Mouse (Mus musculus): ENCODE measurements at regions not wholly inside any gene's neighbourhood (a gene's known extent, or its start where the extent isn't known, plus 50 kb on each side); places are given as distances from the start of the nearest gene placed in this dataset.
A peak's percentile ranks its signal among the peaks of the same experiment; 100 is the strongest.

DNA sequence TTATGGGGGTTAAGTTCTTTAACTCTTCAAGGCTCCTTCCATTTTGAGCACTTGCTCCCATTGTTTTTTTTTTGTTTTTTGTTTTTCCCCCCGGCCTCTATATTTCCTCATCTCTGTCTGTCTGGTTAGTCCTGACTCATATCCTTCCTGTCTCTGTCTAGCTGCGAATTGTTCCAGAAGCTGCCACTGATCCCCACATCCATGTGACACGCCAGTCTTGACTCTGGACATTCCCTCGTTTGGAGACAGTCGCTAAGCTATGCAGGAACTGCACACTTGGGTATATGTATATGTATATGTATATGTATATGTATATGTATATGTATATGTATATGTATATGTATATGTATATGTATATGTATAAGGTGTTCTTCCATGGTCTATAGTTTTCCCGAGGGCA is 177.4 kb upstream of the Fn1 start:
- no peak for DNase-seq (ENCODE audit: low spot score)

DNA sequence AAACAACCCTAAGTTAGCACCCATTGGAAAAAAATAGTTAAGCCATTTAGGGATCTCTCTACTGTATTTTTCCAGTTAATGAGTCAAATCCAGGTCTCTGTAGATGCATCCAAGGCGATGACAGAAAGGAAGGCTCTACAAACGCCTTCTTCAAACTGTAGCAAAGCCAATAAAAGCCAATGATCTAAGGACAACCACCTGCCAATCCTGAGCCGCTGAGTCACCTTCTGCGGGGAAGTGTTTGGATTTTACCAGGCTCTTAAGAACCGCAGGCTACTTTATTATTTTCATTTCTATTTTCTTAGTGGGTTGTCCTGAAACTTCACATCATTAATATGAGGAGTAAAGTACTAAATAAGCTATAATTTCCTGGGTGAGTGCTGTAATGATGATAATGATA is 171.4 kb upstream of the Fn1 start:
- no peak for DNase-seq (ENCODE audit: low spot score)

DNA sequence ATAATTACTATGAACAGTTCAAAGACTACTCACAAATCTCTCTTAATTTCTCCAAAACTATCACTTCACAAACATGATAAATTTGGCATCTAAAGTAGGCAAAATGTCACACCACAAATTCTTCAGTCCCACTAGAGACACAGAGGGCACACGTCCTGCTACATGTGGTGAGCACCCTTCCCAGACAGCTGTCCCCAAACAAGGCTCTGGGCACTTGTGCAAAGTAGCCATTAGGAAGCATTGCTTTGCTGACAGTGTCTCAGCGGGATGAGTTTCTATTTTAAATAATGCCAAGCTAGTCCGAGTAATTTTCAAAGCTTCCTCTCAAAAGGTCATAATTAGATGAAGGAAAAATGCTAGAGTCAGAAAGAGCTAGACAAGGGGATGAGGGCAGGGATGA is 169.1 kb upstream of the Fn1 start:
- no peak for DNase-seq (ENCODE audit: low spot score)

DNA sequence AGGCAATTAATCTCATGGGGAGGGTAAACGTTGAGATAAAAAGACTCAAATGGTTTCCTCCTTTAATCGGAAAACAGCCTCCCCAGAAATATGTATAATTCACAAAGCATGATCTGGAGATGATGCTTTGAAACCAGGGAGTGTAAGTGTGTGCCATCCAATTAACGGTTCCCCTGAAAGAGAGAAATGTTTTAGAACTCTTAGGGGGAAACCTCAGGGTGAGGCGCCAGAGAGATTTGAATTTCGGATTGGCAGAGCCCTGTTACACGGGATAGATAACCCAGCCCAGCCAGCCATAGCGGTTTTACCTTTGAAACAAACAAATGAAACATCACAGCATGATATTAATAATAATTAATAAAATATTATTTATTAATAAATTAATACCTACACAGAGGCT is 168.1 kb upstream of the Fn1 start:
- no peak for DNase-seq (ENCODE audit: low spot score)

DNA sequence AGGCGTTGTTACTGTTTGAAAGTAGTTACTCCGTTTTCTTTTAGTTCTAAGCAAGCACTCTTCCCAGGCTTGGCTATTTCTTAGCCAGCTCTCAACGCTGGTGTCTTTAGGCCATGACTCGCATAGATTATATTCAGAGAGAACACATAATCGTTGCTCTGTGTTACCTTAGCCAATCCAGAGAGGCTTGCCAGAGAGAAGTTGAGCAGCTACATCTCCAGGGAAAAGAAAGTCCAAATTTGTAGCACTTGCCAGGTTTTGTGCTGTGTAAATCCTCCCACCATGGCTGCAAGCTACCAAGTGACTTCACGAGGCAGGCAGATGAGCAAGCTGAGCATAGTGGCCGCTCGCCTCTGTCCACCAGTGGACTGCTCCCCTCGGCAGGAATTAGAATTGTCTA is 163.3 kb upstream of the Fn1 start:
- DNase-seq (ENCODE audit: low spot score), result no peak

DNA sequence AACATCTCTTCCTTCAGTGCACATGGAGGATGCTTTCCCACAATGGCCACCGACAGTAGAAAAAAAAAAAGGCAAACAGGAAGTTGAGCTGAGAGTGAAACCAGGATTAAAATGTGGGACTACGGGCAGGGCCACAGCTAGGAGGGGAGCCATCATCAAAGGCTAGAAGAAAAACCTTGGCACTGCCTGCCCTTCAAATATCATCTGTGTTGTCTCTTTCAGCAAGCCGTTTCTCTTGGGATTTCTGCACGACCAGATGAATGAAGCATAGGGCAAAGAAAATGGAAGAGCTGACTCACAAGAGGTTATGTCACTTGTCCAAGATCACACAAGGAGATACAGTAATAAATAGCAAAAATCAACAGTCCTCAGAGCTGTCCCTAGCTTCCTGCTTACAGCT is 161.1 kb upstream of the Fn1 start:
- no peak for DNase-seq (ENCODE audit: low spot score)

DNA sequence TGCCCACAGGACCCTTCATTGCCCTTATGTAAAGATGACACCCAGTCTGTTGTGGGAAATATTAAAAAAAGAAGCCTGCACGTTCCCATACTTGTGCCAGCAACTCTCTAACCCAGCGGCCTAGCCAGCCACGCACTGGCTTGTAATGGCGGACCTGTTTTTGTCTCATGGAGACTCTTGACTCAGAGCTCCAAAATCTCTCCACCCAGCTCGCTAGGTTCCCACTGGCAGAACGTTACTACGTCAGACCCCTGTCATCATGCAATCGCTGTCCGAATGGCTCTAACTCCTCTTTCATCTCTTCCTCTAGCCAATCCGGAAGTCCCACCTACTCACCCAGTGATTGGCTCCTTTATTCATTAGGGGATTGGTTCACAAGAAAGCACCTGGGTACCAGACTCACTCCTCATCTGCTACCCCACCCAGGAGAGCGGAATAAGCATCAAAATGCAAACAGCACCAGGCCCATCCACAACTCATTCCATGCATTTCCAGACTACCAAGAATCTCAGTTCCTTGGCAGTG is 159.2 kb upstream of the Fn1 start:
- DNase-seq (ENCODE audit: low spot score), result peak; percentile 33

DNA sequence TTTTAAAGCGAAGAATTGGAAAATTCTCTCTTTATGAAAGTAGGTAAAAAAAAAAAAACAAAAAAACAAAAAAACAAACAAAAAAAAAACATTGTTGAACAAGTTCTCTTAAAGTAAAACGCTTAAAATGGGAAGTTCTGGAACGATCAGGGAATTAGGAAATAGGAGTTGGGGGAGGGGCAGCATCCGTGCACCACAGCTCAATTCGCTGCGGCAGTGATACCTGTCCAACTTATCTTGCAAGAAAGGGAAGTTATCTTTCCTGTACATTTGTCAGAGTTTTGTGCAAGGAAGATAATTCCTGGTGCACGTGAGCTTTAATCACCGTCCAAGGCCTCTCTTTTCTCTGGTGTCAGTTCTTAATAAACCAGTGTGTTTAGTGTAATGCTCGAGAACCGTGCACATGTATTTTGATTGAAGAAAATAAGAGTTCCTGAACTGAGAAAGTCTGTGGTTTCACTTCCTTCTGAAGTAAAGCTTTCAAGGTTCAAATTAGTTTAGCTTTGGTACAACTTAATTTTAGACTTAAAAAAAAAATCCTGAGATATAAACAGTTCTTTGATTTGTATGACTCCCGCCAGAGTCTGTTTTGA is 158.3 kb upstream of the Fn1 start:
- no peak for DNase-seq (ENCODE audit: low spot score)

DNA sequence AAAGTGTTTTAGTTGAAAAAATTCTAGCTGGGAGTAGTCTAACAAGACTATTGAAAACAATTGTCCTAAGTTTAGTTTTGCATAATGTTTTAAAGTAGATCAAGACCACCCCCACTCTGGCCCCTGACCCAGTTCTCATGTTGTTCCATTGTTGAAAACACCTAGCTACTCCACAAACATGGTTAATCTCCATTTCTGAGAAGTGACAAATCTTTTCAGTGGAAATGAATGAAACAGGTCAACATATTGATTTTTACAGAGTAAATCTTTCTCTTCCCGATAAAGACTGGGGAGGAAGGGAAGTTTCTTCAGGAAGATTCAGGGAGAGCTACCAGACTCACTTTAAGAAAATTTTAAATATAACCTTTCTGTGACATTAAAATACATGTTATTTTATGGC is 155.0 kb upstream of the Fn1 start:
- DNase-seq (ENCODE audit: low spot score), result no peak

DNA sequence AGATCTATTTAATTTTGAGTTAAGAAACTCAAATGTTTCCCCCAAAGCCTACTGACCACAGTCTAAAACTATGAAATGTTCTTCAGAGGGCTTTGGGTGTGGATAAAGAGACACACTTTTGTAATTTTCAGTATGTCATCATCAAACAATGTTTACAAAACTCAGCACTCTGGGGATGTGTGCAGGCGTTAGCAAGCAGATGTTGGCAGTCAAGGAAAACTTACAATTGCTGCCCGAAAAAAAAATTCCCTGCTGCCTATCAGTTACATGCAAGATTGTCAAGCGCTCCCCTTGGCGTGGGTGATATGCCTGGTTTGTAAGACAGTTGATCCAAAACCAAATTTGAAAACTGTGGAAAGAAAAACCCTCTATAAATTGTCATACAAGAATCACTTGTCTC is 154.6 kb upstream of the Fn1 start:
- no peak for DNase-seq (ENCODE audit: low spot score)

DNA sequence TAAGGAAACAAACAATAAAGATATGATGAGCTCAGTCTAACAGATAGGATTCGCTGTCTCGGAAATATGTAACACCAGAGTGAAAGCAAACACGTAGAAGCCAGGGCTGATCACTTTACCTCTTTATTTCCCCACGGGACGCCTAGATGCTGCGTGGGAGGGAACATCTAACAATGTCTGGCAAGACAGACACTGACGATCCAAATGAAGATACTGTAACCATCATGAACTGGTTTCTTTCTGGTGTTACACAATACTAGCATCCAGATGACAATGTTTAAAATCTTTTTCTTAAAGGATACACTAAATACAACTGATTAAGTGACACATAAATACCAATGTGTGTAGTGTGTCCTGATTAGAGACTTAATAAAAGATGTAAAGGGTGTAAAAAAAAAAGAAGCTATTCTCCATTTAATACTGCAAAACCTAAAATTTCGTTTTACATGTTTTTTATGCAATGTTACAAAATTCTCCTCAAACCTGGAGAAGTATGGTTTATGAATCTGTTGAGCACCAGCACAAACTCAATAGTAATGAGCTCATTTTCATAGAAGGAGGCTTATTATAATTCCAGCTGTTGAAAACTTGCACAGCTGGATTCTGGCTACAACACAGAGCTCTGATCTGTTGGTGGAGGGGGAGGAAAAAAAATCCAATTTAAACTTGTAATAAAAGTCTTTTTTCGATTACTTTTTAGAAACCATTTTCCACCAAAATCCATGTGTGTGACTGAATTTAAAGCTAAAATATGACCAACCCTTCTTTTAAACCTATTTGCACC is 148.5 kb upstream of the Fn1 start:
- no peak for DNase-seq (ENCODE audit: low spot score)

DNA sequence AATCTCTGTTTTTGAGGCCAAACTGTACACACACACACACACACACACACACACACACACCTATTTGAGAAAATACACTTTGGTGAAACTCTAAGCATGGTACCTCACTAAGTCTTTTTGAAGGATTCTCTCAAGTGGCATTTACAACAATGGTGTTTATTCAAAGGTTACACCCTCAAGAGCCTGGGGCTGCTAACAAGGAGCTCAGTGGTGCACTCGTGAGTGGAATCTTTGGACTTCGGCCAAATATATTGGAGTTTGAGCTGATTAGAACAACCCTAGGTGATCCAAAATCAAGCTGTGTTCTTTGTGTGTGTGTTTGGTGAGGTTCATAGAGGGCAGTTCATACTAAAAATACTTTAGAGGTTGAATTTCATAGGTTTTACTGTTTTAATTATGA is 147.6 kb upstream of the Fn1 start:
- DNase-seq (ENCODE audit: low spot score), result no peak

DNA sequence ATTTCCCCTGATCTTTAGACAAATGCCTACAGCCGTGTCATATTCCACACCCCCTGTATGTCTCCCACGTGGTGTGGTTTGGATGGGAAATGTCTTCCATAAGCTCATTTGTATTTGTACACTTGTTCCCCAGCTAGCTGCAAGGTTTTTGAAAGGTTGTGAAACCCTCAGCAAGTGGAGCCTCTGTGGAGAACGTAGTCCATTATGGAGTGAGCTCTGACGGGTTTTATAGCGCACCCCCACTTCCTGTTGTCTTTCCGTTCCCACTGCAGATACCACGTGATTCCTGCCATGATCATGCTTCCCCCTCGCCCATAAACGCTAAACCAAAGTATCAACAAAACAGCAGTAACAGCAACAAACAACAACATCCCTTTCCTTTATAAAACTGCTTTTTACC is 145.6 kb upstream of the Fn1 start:
- DNase-seq (ENCODE audit: low spot score), result no peak

DNA sequence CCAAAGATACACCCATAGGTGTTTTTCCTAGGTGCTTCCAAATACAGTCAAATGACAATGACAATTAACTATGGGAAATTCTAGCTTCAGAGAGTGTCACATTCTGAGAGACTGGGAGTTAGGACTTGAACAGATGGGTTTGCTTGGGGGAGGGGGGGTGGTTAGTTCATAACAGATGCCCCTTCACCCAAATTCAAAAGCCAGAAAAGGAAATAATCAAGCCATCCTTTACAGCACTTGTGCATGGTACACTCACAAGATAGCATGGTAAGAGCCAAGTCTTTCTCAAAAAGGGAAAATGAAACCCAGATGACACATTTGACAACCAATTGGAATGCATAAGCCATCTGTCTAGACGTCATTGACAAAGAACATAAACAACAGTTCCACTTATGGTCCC is 135.4 kb upstream of the Fn1 start:
- DNase-seq (ENCODE audit: low spot score), result no peak

DNA sequence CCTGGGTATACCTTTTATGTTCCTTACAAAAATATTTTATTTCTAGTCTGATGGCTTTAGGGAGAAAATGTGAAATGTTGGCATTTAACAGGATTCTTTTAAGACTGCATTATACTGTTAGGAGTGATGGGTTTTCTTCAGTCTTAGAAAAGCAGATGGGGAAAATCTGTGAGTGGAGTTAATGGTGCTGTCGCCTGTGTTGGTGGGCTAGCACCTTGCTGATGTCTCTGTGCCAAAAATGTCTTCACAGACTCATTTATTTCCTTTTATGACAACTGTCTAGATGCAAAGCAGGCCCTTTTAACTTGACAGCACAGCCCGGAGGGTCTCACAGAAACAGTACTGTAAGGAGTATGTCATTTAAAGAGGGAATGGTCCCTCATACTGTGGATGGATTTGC is 131.9 kb upstream of the Fn1 start:
- DNase-seq (ENCODE audit: low spot score), result no peak

DNA sequence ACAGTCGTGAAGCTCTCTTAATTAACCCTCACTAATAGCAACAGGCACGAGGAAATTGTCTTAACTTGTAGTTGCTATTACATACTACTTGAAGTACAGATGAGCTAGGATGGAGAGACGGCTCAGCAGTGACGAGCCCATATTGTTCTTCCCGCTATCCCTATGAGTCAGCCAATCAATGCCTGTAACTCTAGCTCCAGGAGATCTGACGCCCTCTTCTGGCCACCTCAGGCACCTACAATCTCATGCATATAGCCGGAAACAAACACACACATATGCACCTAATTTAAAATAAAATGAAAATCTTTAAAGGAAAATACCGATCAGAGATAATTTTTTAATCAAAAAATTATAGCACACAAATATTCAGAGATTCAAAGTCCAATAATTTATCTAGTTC is 125.3 kb upstream of the Fn1 start:
- no peak for DNase-seq (ENCODE audit: low spot score)

DNA sequence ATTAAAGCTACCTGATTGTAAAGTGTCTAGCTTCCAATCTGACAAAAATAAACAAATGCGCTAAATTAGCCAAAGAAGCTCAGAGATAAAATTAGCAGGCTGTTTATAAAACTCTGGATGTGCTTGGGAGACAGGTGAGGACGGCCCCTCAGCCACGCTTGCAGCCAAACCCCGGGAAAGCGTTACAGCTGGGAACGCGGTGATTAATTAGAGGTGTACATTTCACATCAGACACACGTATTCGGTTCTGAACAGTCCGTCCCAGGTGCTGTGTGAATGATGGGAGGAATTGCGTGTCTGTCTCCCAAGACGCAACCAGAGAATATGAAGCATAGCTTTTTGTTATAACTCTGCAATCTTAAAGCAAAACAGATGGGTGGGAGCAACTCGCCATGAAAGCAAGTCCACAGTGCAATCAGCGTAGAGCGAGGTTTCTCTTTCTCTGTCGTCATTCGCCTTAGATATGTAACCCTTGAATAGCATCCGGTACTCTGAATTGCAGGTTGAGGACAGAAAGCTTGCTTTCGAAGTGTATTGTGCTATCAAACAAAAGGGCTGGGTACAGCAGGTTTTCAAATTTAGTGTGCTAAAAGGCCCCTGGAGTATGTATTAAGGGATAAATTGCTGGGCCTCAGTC is 123.0 kb upstream of the Fn1 start:
- no peak for DNase-seq (ENCODE audit: low spot score)

DNA sequence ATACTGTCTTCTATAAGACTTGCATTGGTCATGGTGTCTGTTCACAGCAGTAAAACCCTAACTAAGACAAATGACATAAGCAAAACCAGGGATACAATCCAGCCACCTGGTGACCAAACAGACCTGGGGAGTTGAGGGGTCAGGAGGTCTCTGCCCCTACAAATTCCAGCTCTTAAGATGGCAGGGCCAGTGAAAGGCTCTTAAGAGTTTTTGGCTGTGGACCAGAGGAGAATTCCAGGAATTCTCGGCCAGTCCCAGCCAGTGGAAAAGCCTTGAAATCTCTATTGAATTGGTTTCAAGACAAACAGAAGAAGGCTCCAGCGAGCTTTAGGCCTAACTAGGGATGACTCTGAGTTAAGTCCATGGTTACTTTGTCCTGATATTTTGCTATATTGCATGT is 119.5 kb upstream of the Fn1 start:
- no peak for DNase-seq (ENCODE audit: low spot score)

DNA sequence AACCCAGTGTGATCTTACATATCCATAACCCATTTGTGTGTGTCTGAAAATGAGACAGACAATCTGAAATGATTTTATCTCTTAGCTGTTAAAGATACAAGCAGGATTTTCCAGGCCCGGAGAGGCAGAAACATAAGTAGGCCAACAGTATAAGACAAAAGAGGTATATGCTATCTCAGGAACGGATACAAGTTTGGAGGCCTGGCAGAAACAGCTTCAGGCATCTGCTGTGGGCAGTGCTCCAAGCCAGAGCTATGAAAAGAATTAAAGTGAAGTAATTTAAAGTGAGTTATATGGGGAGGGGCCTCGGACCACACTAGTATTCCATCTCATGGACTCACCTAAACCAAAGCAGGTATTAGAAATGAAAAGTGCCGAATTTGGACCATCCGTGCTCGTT is 118.8 kb upstream of the Fn1 start:
- DNase-seq (ENCODE audit: low spot score), result no peak

DNA sequence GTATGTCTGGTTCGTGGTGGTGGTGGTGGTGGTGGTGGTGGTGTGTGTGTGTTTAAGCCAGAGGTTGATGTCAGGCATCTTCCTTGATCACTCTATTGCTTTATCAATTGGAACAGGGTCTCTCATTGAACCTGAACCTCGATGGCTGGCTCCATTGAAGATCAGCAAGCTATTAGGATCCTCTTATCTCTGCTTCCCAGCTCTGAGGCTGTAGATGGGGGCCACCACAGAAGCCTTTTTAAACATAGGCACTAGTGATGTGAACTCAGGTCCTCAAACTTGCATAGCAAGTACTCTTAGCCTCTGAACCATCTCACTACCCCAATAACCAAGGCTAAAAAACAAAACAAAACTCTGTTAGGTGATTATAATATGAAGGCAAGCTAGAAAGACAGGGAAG is 116.6 kb upstream of the Fn1 start:
- DNase-seq (ENCODE audit: low spot score), result no peak

DNA sequence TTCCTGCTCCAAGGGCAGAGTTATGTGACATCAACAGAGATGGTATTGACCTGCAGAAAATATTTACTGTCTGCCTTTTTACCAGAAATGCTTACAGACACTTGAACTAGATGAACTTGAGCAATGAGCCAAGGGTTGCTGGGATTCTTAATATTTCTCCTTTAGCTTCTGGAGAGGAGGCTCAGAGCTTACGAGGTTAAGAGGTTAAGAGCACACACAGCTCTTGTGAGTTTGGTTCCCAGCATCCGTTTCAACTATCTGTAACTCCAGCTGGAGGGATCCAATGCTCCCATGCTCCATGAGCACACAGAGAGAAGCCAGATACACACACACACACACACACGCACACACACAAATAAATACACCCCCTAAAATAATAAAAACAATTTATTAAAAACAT is 114.7 kb upstream of the Fn1 start:
- no peak for DNase-seq (ENCODE audit: low spot score)

DNA sequence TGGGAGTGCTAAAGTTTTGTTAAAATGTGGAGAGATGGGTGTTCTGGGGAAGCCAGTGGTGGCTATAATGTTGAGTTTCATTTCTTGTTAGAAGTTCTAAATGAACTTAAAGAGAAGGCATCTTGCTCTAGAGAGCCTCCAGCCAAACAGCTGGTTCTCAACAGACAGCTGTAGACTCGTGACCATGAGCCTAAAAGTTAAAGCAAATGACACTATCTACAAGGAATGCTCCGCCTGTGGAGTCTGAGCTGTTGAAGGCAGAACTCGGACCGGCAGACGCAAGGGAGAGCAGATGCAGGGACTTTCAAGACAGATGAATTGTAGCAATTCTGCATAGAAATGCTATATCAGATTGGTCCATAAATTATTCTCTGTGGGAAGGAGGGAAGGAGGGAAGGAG is 114.1 kb upstream of the Fn1 start:
- DNase-seq (ENCODE audit: low spot score), result no peak

DNA sequence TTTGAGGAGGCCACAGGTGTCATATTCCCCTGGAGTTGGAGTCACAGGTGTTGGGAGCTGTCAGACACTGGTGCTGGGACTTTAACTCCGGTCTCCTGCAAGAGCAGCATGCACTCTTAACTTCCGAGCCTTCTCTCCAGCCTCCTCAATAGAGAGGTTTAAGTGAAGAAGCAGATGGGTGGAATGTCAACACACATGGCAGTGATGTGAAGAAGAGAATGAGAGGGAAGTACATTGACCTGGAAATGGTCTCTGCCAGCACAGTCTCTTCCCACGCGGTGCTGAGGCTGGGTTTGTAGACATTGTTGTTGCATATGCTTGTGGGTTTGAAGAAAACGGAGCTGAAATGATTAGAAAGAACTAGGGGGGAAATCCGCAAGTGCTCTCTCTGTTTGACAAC is 112.0 kb upstream of the Fn1 start:
- DNase-seq (ENCODE audit: low spot score), result no peak

DNA sequence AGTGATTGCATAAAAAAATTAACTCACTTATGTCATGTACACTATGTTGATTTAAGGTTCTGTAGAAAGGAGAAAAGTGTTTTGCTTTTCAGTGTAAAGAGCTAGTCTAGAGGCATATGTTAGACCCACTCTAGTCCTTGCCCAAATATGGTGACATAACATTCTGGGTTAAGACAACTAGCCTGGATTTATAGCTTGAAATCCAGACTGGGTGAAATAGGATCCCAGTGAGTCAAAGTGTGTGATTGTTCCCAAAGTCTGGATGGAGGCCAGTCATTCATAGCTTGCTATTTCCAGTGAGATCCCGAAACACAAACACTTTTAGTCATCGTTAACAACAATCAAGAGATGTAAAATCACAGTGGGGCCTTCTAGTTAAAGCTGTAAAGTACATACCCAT is 110.5 kb upstream of the Fn1 start:
- no peak for DNase-seq (ENCODE audit: low spot score)

Data from testis, postnatal 14 days (tissue).